Mouse (Mus musculus) kidney, adult 18-20 months (tissue): ENCODE measurements around the gene Psmg3.

Source experiments
- DNase-seq: peaks from one replicate; pipeline ENCODE4 v3.0.0; 2021

Gene Psmg3

GRCm38 (mm10) chr5:139793338-139794089 is 33.2 kb downstream of the Psmg3 start:
- DNase-seq = peak; percentile 72

- no peak for DNase-seq
Observed at GRCm38 (mm10) chr5:139792966-139793337, 33.7 kb downstream of the Psmg3 start.

DNA sequence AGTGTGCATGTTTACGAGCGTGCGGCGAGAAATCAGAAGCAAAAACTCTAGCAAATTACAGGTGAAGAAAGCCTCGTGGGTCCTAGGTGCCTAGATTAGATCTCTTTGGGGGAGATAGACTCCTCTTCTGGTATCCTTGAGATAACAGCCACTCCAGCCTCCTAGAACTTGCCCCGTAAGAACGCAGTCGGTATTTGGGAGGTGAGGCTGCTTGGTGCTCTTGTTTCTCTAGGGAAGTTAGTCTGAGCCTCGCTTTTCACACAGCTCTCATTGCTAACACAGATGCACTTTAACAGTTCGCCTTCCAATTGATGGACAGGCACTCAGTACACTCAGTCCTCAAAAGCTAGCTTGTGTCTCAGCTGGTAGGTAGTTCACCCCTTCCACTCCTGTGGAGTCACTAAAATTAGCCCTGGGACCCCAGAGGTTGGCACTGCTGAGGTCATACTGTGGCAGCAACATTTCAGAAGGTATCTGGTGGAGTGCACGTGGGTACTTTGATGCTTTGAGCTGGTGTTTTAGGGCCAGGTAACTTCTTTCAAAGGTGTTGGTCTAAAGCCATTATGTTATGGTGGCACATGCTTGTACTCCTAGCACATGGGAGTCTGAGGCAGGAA is 34.4 kb downstream of the Psmg3 start:
- DNase-seq = peak; percentile 17

DNA sequence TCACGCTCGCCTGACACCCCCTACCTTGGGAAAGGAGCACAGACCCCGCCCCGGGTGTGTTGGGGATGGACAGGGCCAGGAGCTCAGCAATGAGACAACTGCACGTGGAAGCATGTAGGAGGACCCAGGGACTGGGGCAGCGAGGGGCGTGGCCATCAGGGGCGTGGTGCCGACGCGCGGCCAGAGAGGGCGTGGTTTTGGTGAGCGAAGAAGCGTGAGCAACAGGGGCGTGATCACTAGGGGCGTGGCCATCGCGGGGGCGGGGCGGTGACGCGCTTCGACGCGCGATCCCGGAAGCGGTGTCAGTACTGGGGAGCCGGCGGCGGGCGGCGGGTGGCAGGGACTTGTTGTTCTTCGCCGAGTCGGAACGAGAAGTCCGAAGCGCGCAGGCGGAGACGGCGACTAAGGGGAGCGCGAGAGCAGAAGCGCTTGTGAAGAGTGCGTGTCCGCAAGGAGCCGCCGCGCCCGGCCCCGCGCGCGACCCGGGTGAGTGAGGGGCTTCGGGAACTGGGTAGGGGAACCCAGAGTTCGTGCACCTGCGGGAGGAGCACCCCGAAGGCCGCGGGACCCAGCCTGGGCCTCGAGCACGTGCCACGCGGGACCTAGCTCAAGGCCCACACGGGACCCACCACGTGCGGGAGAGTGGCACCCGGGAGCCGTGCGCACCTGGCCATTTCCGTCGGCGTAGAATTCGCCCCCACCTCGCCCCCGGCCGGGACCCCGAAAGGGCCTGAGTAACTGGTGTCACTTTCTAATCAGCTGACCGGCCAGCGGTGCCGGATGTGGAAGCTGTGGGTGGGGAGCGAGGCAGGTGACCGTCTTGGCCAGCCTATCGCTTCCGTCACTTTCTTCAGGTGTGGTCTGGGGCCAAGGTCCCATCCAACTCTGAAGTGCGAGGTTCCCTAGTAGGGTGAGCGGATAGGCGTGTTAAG is 35.2 kb downstream of the Psmg3 start, which contains the start of gene Mafk:
Gene Mafk (plus strand): TSS at position 287 of the 932 bp plus-strand sequence.
- peak; percentile 99 for DNase-seq

- no peak for DNase-seq
Observed at GRCm38 (mm10) chr5:139789466-139789865, 37.2 kb downstream of the Psmg3 start.

- no peak for DNase-seq
Observed at GRCm38 (mm10) chr5:139781406-139781805, 45.3 kb downstream of the Psmg3 start.

DNA sequence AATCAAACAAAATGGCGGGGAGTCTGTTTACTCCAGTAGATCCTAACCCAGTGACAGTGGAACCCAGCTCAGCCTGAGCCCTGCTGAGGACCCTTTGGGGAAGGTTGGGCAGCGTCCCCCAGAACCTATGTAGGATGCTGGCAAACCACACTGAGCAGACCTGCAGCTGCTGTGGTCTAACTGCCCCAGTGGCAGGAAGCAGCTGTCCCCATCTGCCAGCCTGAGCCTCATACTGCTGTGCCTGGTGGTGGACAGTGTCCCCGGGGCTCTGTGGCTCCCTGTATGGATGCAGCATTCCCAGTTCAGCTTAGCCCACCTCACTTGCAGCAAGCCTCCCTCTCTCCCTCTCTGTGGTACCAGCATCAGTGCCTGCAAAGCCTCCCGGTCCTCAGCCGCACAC is 49.7 kb downstream of the Psmg3 start:
- DNase-seq = no peak

DNA sequence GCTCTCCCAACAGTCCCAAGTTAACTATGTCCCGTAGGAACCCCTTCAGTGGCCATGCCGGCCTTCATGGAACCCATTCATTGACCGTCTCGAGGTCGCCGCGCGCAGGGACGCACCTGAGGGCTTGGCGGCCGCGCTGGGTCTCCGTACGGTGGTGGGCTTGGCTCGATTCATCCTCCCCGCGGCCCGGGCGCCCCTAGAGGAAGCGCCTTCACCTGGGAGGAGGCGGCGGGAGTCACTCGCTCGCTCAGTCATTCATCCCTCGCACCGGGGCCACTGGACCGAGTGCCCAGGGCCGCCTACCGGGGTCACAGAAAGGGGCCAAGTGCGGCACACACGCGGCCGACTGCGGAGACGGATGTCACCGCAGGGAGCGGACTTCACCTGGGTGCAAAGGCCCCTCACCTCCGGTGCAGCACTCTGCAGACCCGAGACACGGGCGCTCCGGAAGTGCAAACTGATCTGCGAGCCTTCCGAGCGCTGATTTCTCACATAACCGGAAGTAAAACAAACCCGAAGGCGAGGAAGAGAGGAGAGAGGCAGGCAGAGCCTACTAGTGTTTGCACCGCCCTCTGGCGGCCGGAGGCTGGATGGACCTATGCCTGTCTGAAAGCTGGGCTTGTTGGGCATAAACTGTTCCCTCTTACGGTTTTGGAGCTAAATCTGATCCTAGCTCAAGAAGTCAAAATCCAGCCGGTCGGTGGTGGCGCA is 51.3 kb downstream of the Psmg3 start, which contains the start of gene Ints1:
Gene Ints1 (minus strand): TSS at position 459 of the 711 bp plus-strand sequence.
- DNase-seq = peak; percentile 96
